8 mouse cellular contexts compared by ENCODE assay signal in the genomic region with DNA sequence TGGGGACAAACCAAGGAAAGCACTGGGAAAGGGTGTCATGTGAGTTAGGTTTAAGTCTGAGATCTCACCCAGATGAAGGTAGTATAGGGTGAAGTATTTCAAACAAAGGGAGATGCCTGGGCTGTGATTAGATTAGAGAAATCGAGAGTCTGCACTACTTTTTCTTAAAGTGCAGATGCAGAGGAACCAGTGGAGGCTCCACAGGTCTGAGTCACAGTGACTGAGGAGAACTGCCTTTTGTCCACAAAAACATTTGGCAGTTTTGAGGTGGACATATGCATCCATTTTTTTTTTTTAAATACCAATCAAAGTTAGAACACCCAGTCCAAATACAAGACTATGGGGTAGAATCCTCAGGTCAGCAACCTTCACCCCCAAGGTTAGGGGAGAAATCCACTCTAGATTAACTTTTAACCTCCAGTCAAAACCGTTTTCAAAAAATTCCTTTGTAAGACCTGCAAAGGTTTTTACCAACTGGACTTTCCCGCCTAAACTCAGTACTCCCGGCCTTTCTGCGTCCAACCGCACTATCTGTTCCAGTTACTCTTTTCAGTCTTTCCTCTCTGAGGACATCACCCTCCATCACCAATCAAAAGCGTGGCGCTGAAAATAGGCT. TPM values are rescaled to one million over a fixed set of nuclear protein-coding genes. Genes with fewer than 3 reads are reported as not detected.
A peak's percentile ranks its signal among the peaks of the same experiment; 100 is the strongest.
DNase-seq lines count a peak whose midpoint lies in the region; ATAC-seq and TF ChIP-seq lines count a peak whose summit lies in the region.

No protein-coding gene starts in this region.

- no peak for DNase-seq in heart, adult 8-10 months (ENCODE audit: low spot score)
- DNase-seq in forebrain, postnatal 0 days, result peak; percentile 6
- DNase-seq in urinary bladder, adult 18-20 months (ENCODE audit: low spot score in 2 of 2), result no peak
- DNase-seq in spleen, postnatal 4 days (ENCODE audit: low spot score in 2 of 2), result no peak

- peak overlapping the region; percentile 99 for H3K9ac ChIP-seq in heart, embryonic 13.5 days
- H3K9ac ChIP-seq in ES-Bruce4 (ENCODE audit: low read depth, poor library complexity, severe bottlenecking), result peak overlapping the region; percentile 98
- H3K9ac ChIP-seq in forebrain, postnatal 0 days, result peak overlapping the region; percentile 98
- peak overlapping the region; percentile 99 for H3K9ac ChIP-seq in liver, embryonic 16.5 days (ENCODE audit: low read depth, low read length)

- TF ChIP-seq CTCF in ES-Bruce4 (IDR thresholded peaks at IDR 0.05; ENCODE audit: low read depth, low read length), result no peak
- TF ChIP-seq CTCF in forebrain, postnatal 0 days (IDR thresholded peaks at IDR 0.05; ENCODE audit: low read depth), result no peak

- ATAC-seq in heart, embryonic 13.5 days (ENCODE audit: extremely low read depth, insufficient number of reproducible peaks, low FRiP score, low TSS enrichment), result no peak
- no peak for ATAC-seq in forebrain, postnatal 0 days
- no peak for ATAC-seq in liver, embryonic 16.5 days (ENCODE audit: low read depth)
- no peak for ATAC-seq in megakaryocyte-erythroid progenitor cell, adult 5-6 weeks (replicated peaks; ENCODE audit: low FRiP score, low TSS enrichment, poor library complexity, severe bottlenecking)

- peaks cover 18% of the 10 kb centered on the region for H3K36me3 ChIP-seq in heart, embryonic 13.5 days
- H3K36me3 ChIP-seq in ES-Bruce4 (ENCODE audit: control insufficient read depth, insufficient read depth, low read length, poor library complexity, severe bottlenecking), result peaks cover 17% of the 10 kb centered on the region
- no peaks in the 10 kb centered on the region for H3K36me3 ChIP-seq in forebrain, postnatal 0 days (ENCODE audit: insufficient read depth)
- peaks cover 12% of the 10 kb centered on the region for H3K36me3 ChIP-seq in liver, embryonic 16.5 days (ENCODE audit: control insufficient read depth, insufficient read depth)

- peak overlapping the region; percentile 100 for H3K27ac ChIP-seq in heart, embryonic 13.5 days (replicated peaks)
- H3K27ac ChIP-seq in ES-Bruce4 (ENCODE audit: insufficient read depth, low read length), result peak overlapping the region; percentile 95
- H3K27ac ChIP-seq in forebrain, postnatal 0 days (ENCODE audit: low read depth, low read length), result peak overlapping the region; percentile 99
- H3K27ac ChIP-seq in liver, embryonic 16.5 days (ENCODE audit: low read length), result peak overlapping the region; percentile 100

- peak overlapping the region; percentile 91 for H3K4me3 ChIP-seq in heart, embryonic 13.5 days
- peak overlapping the region; percentile 98 for H3K4me3 ChIP-seq in ES-Bruce4 (ENCODE audit: low read depth, low read length)
- H3K4me3 ChIP-seq in forebrain, postnatal 0 days (ENCODE audit: low read depth, low read length), result peak overlapping the region; percentile 77
- peak overlapping the region; percentile 97 for H3K4me3 ChIP-seq in liver, embryonic 16.5 days (ENCODE audit: low read depth, low read length)

- 7% methylated on average over 8 of the region's 8 CpGs for WGBS in heart, embryonic 13.5 days
- 5% methylated on average over 8 of the region's 8 CpGs for WGBS in forebrain, postnatal 0 days
- 3% methylated on average over 8 of the region's 8 CpGs for WGBS in liver, embryonic 16.5 days (ENCODE audit: insufficient replicate concordance)

- no peaks in the 10 kb centered on the region for H3K9me3 ChIP-seq in heart, embryonic 13.5 days
- H3K9me3 ChIP-seq in ES-Bruce4 (replicated peaks; ENCODE audit: control insufficient read depth, insufficient read depth, low read length, poor library complexity, severe bottlenecking), result no peaks in the 10 kb centered on the region
- H3K9me3 ChIP-seq in forebrain, postnatal 0 days (ENCODE audit: low read length), result no peaks in the 10 kb centered on the region
- no peaks in the 10 kb centered on the region for H3K9me3 ChIP-seq in liver, embryonic 16.5 days (replicated peaks; ENCODE audit: control insufficient read depth, low read length)

- H3K4me2 ChIP-seq in heart, embryonic 13.5 days, result peak overlapping the region; percentile 85
- H3K4me2 ChIP-seq in forebrain, postnatal 0 days (ENCODE audit: low read depth), result peak overlapping the region; percentile 81
- peak overlapping the region; percentile 71 for H3K4me2 ChIP-seq in liver, embryonic 16.5 days (ENCODE audit: low read depth, low read length)

- H3K4me1 ChIP-seq in heart, embryonic 13.5 days, result peaks cover 47% of the 10 kb centered on the region
- H3K4me1 ChIP-seq in ES-Bruce4 (ENCODE audit: control insufficient read depth, insufficient read depth, low read length), result peaks cover 2% of the 10 kb centered on the region
- 0 out of 2 replicates have a peak, but pooled peaks cover 16% of the 10 kb centered on the region for H3K4me1 ChIP-seq in forebrain, postnatal 0 days (ENCODE audit: insufficient read depth)
- peaks cover 50% of the 10 kb centered on the region for H3K4me1 ChIP-seq in liver, embryonic 16.5 days (ENCODE audit: control insufficient read depth, low read depth, low read length)

- no peak for TF ChIP-seq EP300 in ES-Bruce4 (IDR thresholded peaks at IDR 0.05; ENCODE audit: insufficient read depth, low read depth, low read length)

- H3K27me3 ChIP-seq in heart, embryonic 13.5 days (replicated peaks), result no peaks in the 10 kb centered on the region
- H3K27me3 ChIP-seq in ES-Bruce4 (ENCODE audit: control insufficient read depth, insufficient read depth, low read length, poor library complexity, severe bottlenecking), result no peaks in the 10 kb centered on the region
- H3K27me3 ChIP-seq in forebrain, postnatal 0 days (ENCODE audit: insufficient read depth, low read length), result no peaks in the 10 kb centered on the region
- no peaks in the 10 kb centered on the region for H3K27me3 ChIP-seq in liver, embryonic 16.5 days (ENCODE audit: control insufficient read depth, insufficient read depth, low read depth, low read length)

- no peak for TF ChIP-seq POLR2A in ES-Bruce4 (IDR thresholded peaks at IDR 0.05; ENCODE audit: insufficient read depth, low read length)

RNA-seq across cellular contexts. Expression of a gene that starts 1.7 kb away (rescaled TPM):
- 9.9 and 10.5 TPM in 2 replicates for polyA plus RNA-seq in heart, embryonic 13.5 days (2015; fragmentation: Nextera tagmentation; extraction: Ambion mirVana)
- 10 to 100 TPM; 10.8 to 19.7 (median 15.5) TPM for total RNA-seq in heart, adult 8-10 months (2022)
- polyA plus RNA-seq in ES-Bruce4 (2011; ENCODE audit: insufficient read depth, insufficient read length, low read depth, missing spikeins), result 47.2 and 60.1 TPM in 2 replicates
- 25.2 and 35.0 TPM in 2 replicates for total RNA-seq in forebrain, postnatal 0 days (2014; rRNA removed)
- 6.3 and 6.6 TPM in 2 replicates for polyA plus RNA-seq in forebrain, postnatal 0 days (2015; fragmentation: Nextera tagmentation; extraction: Ambion mirVana)
- polyA plus RNA-seq in liver, embryonic 16.5 days (2015; fragmentation: Nextera tagmentation; extraction: Ambion mirVana), result 6.6 and 7.0 TPM in 2 replicates
- total RNA-seq in megakaryocyte-erythroid progenitor cell, adult 5-6 weeks (2014; fragmentation: Nextera tagmentation), result 89.3 and 113 TPM in 2 replicates
- 32.8 and 55.7 TPM in 2 replicates for total RNA-seq in megakaryocyte-erythroid progenitor cell, adult 5-6 weeks (2017)

RNA-seq across cellular contexts. Expression of a gene that starts 1.8 kb away (rescaled TPM):
- polyA plus RNA-seq in heart, embryonic 13.5 days (2015; fragmentation: Nextera tagmentation; extraction: Ambion mirVana), result 44.3 and 44.6 TPM in 2 replicates
- 10 to 100 TPM; 16.3 to 24.2 (median 22.1) TPM for total RNA-seq in heart, adult 8-10 months (2022)
- 76.1 and 87.3 TPM in 2 replicates for polyA plus RNA-seq in ES-Bruce4 (2011; ENCODE audit: insufficient read depth, insufficient read length, low read depth, missing spikeins)
- 18.7 and 21.0 TPM in 2 replicates for total RNA-seq in forebrain, postnatal 0 days (2014; rRNA removed)
- polyA plus RNA-seq in forebrain, postnatal 0 days (2015; fragmentation: Nextera tagmentation; extraction: Ambion mirVana), result 36.0 and 40.0 TPM in 2 replicates
- 41.5 and 42.2 TPM in 2 replicates for polyA plus RNA-seq in liver, embryonic 16.5 days (2015; fragmentation: Nextera tagmentation; extraction: Ambion mirVana)
- total RNA-seq in megakaryocyte-erythroid progenitor cell, adult 5-6 weeks (2014; fragmentation: Nextera tagmentation), result 56.0 and 61.4 TPM in 2 replicates
- 76.9 and 90.2 TPM in 2 replicates for total RNA-seq in megakaryocyte-erythroid progenitor cell, adult 5-6 weeks (2017)

RNA-seq across cellular contexts. Expression of a gene that starts 24.7 kb away (rescaled TPM):
- 182 and 204 TPM in 2 replicates for polyA plus RNA-seq in heart, embryonic 13.5 days (2015; fragmentation: Nextera tagmentation; extraction: Ambion mirVana)
- 100 to 1,000 TPM; 239 to 263 (median 259) TPM for total RNA-seq in heart, adult 8-10 months (2022)
- polyA plus RNA-seq in ES-Bruce4 (2011; ENCODE audit: insufficient read depth, insufficient read length, low read depth, missing spikeins), result 4.7 and 5.8 TPM in 2 replicates
- 0.43 and 1.1 TPM in 2 replicates for total RNA-seq in forebrain, postnatal 0 days (2014; rRNA removed)
- 0.23 and 0.50 TPM in 2 replicates for polyA plus RNA-seq in forebrain, postnatal 0 days (2015; fragmentation: Nextera tagmentation; extraction: Ambion mirVana)
- 2.5 and 4.3 TPM in 2 replicates for polyA plus RNA-seq in liver, embryonic 16.5 days (2015; fragmentation: Nextera tagmentation; extraction: Ambion mirVana)
- total RNA-seq in megakaryocyte-erythroid progenitor cell, adult 5-6 weeks (2014; fragmentation: Nextera tagmentation), result 1.7 TPM in 1 of 2 replicates, not detected in the other
- 0.30 TPM in 1 of 2 replicates, not detected in the other for total RNA-seq in megakaryocyte-erythroid progenitor cell, adult 5-6 weeks (2017)

RNA-seq across cellular contexts. Expression of a gene that starts 43.3 kb away (rescaled TPM):
- polyA plus RNA-seq in heart, embryonic 13.5 days (2015; fragmentation: Nextera tagmentation; extraction: Ambion mirVana), result 8.8 and 9.0 TPM in 2 replicates
- total RNA-seq in heart, adult 8-10 months (2022), result not detected
- polyA plus RNA-seq in ES-Bruce4 (2011; ENCODE audit: insufficient read depth, insufficient read length, low read depth, missing spikeins), result 1.5 and 2.6 TPM in 2 replicates
- 0.31 TPM in 1 of 2 replicates, not detected in the other for total RNA-seq in forebrain, postnatal 0 days (2014; rRNA removed)
- 0.47 and 0.82 TPM in 2 replicates for polyA plus RNA-seq in forebrain, postnatal 0 days (2015; fragmentation: Nextera tagmentation; extraction: Ambion mirVana)
- 193 and 203 TPM in 2 replicates for polyA plus RNA-seq in liver, embryonic 16.5 days (2015; fragmentation: Nextera tagmentation; extraction: Ambion mirVana)
- 192 and 203 TPM in 2 replicates for total RNA-seq in megakaryocyte-erythroid progenitor cell, adult 5-6 weeks (2014; fragmentation: Nextera tagmentation)
- total RNA-seq in megakaryocyte-erythroid progenitor cell, adult 5-6 weeks (2017), result 86.3 and 160 TPM in 2 replicates

RNA-seq across cellular contexts. Expression of a gene that starts 46.7 kb away (rescaled TPM):
- polyA plus RNA-seq in heart, embryonic 13.5 days (2015; fragmentation: Nextera tagmentation; extraction: Ambion mirVana), result 0.23 and 0.24 TPM in 2 replicates
- not detected for total RNA-seq in heart, adult 8-10 months (2022)
- polyA plus RNA-seq in ES-Bruce4 (2011; ENCODE audit: insufficient read depth, insufficient read length, low read depth, missing spikeins), result 0.90 and 1.4 TPM in 2 replicates
- not detected in 2 replicates for total RNA-seq in forebrain, postnatal 0 days (2014; rRNA removed)
- 0.14 and 0.56 TPM in 2 replicates for polyA plus RNA-seq in forebrain, postnatal 0 days (2015; fragmentation: Nextera tagmentation; extraction: Ambion mirVana)
- polyA plus RNA-seq in liver, embryonic 16.5 days (2015; fragmentation: Nextera tagmentation; extraction: Ambion mirVana), result 4.2 and 4.3 TPM in 2 replicates
- total RNA-seq in megakaryocyte-erythroid progenitor cell, adult 5-6 weeks (2014; fragmentation: Nextera tagmentation), result 4.2 and 7.1 TPM in 2 replicates
- total RNA-seq in megakaryocyte-erythroid progenitor cell, adult 5-6 weeks (2017), result 5.1 and 5.7 TPM in 2 replicates

Comparison
In these comparisons a context has a peak if more than half of its experiments do, and no peak if none do; other contexts are left out.
1. RNA of a gene that starts 24.7 kb away (polyA plus RNA-seq): 182 to 204 TPM in heart, embryonic 13.5 days; 4.7 to 5.8 TPM in ES-Bruce4, 2.5 to 4.3 TPM in liver, embryonic 16.5 days and 0.23 to 0.50 TPM in forebrain, postnatal 0 days; every median in the first group is over 10 times any median in the second.
2. Peak in every context shown above with its lines, with median percentiles within 50 percentile points of each other: H3K27ac ChIP-seq, H3K4me2 ChIP-seq, H3K4me3 ChIP-seq and H3K9ac ChIP-seq.